Mouse (Mus musculus) forebrain, embryonic 16.5 days (tissue): ENCODE data around the gene Lmtk2. TPM values are rescaled to one million over a fixed set of nuclear protein-coding genes. Genes with fewer than 3 reads are reported as not detected.

Source experiments
- ATAC-seq: fragments of 200-750 bp; cut with Nextera tagmentation; 2 replicates; pipeline ENCODE4 v1.8.0; 2017; ENCODE audit warnings: mild to moderate bottlenecking, moderate library complexity
- H3K27ac ChIP-seq: fragments of 300-500 bp; sonication (generic); 2 replicates; pipeline ENCODE4 v1.5.1; 2014; ENCODE audit warnings: low read length, control low read depth
- H3K27me3 ChIP-seq: fragments of 300-500 bp; sonication (generic); replicated peaks from 2 replicates; pipeline ENCODE4 v1.6.1; 2014; ENCODE audit warnings: low read length; ENCODE audit not compliant: control insufficient read depth, insufficient read depth
- H3K36me3 ChIP-seq: fragments of 300-500 bp; sonication (generic); 2 replicates; pipeline ENCODE4 v1.6.1; 2014; ENCODE audit not compliant: control insufficient read depth, insufficient read depth
- H3K4me1 ChIP-seq: fragments of 300-500 bp; sonication (generic); replicated peaks from 2 replicates; pipeline ENCODE4 v1.6.1; 2014; ENCODE audit warnings: low read length; ENCODE audit not compliant: control insufficient read depth, insufficient read depth
- H3K4me2 ChIP-seq: fragments of 300-500 bp; sonication (generic); 2 replicates; pipeline ENCODE4 v1.6.1; 2014; ENCODE audit warnings: mild to moderate bottlenecking, low read length, control low read depth
- H3K4me3 ChIP-seq: fragments of 300-500 bp; sonication (generic); replicated peaks from 2 replicates; pipeline ENCODE4 v1.5.1; 2014; ENCODE audit warnings: mild to moderate bottlenecking, low read length, control low read depth
- H3K9ac ChIP-seq: fragments of 300-500 bp; sonication (generic); replicated peaks from 2 replicates; pipeline ENCODE4 v1.6.1; 2014; ENCODE audit warnings: low read depth, low read length, control low read depth
- H3K9me3 ChIP-seq: fragments of 300-500 bp; sonication (generic); 2 replicates; pipeline ENCODE4 v1.6.1; 2016; ENCODE audit warnings: low read length; ENCODE audit not compliant: control insufficient read depth
- WGBS: fragments of 180-500 bp; shearing (Covaris S2); extraction: QIAGEN DNeasy Blood & Tissue Kit; methylation state at CpG from one replicate; pipeline ENCODE4 v1.1.7; 2014; 5-methylcytosine and 5-hydroxymethylcytosine counted together
- polyA plus RNA-seq: library from polyadenylated mRNA; unstranded; fragments of >200 nt; fragmentation: Nextera tagmentation; extraction: Ambion mirVana; gene quantifications from 2 replicates; pipeline ENCODE4 v1.2.1, GENCODE M21; 2015

Lmtk2 gene
- polyA plus RNA-seq, 1 experiment from 2014 or later: 9.4 TPM

DNA sequence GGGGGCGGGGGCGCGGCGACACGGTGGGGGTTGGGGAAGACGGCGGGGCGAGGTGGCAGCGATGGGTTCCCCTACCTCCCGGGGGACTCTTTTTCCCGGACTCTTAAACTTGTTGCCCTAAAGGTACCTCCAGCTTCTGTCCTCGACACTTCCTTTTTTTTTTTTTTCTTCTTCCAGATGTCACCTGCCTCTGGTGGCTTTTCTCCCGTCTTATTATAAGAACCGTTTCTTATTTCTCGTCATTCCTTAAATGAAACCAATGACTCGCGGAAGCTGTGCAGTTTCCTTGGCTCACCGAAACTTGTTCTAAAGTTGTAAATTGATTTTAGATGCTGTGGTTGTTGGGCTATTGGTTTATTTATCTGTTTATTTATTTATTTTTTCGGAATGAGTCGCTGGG, 712 bp downstream of the Lmtk2 start:
- Histone ChIP-seq H3K4me3 (peak overlapping the region; percentile 94), H3K9ac (peak overlapping the region; percentile 93), H3K9me3 (no peaks in the 10 kb centered on the region), H3K27me3 (0 out of 2 replicates have a peak, but pooled peaks cover 4% of the 10 kb centered on the region), H3K4me2 (peak overlapping the region; percentile 66), H3K27ac (peak overlapping the region; percentile 93), H3K4me1 (peaks cover 9% of the 10 kb centered on the region), H3K36me3 (no peaks in the 10 kb centered on the region)
- WGBS: 2% methylated on average over 18 of the region's 20 CpGs
- ATAC-seq: no peak

DNA sequence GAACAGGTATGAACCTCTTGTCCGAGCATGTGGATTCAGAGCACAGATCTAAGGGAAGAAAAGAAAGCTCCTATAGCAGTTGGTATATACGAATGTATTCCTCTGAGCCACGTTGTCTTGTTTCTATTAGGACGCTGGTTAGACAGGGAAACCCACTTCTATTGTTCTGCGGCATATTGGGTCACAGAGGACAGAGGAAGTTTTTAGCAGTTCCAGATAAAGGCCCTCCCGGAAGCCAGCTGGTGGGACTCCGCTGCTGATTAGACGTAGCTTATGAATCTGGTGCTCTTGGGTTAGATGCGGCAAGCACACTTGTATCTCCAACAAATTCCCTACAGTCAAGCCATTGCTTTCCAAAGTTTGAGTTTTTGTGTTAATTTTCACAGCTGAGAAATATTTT, 4.8 kb downstream of the Lmtk2 start:
- 75% methylated on average over 9 of the region's 9 CpGs for WGBS
- no peaks in the 10 kb centered on the region for H3K9me3 ChIP-seq
- peaks cover 9% of the 10 kb centered on the region for H3K4me1 ChIP-seq
- no peak overlapping the region for H3K4me2 ChIP-seq
- no peaks in the 10 kb centered on the region for H3K27me3 ChIP-seq
- no peaks in the 10 kb centered on the region for H3K36me3 ChIP-seq
- ATAC-seq: no peak
- no peak overlapping the region for H3K27ac ChIP-seq
- no peak overlapping the region for H3K4me3 ChIP-seq
- no peak overlapping the region for H3K9ac ChIP-seq

DNA sequence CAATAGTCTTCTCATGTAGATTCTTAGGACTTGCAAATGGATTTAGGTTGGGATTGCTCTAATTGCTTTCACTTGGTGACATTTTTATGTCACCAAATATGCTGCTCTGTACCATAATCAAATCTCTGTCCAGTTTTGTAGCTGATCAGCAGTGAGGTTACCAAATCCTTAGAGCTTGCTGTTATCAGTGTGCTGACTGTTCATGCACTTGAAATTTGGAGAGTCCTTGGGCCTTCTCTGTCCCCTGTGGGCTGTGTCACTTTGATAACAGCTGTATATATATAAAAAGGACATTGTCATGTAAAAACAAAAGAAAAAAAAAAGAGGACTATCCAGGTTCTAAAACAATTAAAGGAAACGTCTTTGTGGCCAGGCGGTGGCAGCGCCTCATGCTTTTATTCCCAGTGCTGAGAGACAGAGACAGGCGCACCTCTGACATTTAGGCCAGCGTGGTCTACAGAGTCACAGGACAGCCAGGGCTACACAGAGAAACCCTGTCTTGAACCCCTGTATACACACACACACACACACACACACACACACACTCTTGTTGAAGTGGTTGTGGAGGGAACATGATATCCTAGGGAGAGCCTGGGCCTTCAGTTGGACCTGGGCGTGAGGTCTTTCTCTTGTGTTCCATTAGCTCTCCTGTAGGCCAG, 5.4 kb downstream of the Lmtk2 start:
- WGBS: 77% methylated on average over 6 of the region's 6 CpGs
- H3K9me3 ChIP-seq: no peaks in the 10 kb centered on the region
- H3K4me2 ChIP-seq: no peak overlapping the region
- no peaks in the 10 kb centered on the region for H3K36me3 ChIP-seq
- H3K9ac ChIP-seq: no peak overlapping the region
- H3K27me3 ChIP-seq: no peaks in the 10 kb centered on the region
- H3K27ac ChIP-seq: no peak overlapping the region
- H3K4me3 ChIP-seq: no peak overlapping the region
- H3K4me1 ChIP-seq: peaks cover 9% of the 10 kb centered on the region
- no peak for ATAC-seq

DNA sequence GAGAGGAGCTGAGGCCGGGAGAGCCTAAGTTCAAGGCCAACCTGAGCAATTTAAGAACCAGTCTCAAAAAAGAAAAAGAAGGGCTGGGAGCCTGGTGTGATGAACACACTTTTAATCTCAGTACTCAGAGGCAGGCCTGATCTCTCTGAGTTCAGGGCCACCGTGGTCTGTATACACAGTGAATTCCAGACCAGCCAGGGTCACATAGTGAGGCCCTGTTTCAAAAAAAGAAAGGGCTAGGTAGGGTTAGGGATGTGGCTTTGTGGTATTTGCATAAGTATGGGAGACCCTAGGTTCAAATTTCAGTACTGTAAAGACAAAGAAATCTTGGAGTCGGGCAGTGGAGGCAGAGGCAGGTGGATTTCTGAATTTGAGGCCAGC, 5.9 kb downstream of the Lmtk2 start:
- no peaks in the 10 kb centered on the region for H3K27me3 ChIP-seq
- ATAC-seq: no peak

DNA sequence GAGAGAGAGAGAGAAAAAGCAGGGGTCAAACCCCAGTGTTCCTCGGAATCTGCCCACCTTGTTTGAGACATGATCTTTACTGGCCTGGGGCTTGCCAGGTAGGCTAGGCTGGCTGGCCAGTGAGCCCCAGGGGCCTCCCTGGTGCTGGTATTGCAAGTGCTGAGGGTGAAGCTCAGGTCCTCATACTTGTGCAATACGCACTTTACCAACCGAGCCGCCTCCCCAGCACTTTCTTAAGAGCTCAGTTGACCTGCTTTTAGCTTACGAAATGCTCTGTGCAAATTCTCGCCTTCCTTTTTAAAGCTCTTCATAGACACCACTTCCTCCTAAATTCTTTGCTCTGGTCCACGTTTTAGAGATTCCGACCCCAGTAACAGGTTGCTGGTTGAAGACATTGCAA, 9.0 kb downstream of the Lmtk2 start:
- H3K4me1 ChIP-seq: peaks cover 5% of the 10 kb centered on the region
- no peak overlapping the region for H3K9ac ChIP-seq
- no peak for ATAC-seq
- H3K27me3 ChIP-seq: no peaks in the 10 kb centered on the region
- H3K9me3 ChIP-seq: no peaks in the 10 kb centered on the region
- no peaks in the 10 kb centered on the region for H3K36me3 ChIP-seq
- H3K27ac ChIP-seq: no peak overlapping the region
- no peak overlapping the region for H3K4me3 ChIP-seq
- WGBS: 95% methylated on average over 8 of the region's 8 CpGs
- H3K4me2 ChIP-seq: no peak overlapping the region

More for the DNA sequence above, 5.9 kb downstream of the Lmtk2 start:
- H3K27ac ChIP-seq: no peak overlapping the region
- H3K9ac ChIP-seq: no peak overlapping the region
- H3K4me1 ChIP-seq: peaks cover 9% of the 10 kb centered on the region
- H3K4me3 ChIP-seq: no peak overlapping the region
- H3K9me3 ChIP-seq: no peaks in the 10 kb centered on the region
- H3K36me3 ChIP-seq: no peaks in the 10 kb centered on the region
- WGBS: 87% methylated on average over 3 of the region's 3 CpGs
- H3K4me2 ChIP-seq: no peak overlapping the region

DNA sequence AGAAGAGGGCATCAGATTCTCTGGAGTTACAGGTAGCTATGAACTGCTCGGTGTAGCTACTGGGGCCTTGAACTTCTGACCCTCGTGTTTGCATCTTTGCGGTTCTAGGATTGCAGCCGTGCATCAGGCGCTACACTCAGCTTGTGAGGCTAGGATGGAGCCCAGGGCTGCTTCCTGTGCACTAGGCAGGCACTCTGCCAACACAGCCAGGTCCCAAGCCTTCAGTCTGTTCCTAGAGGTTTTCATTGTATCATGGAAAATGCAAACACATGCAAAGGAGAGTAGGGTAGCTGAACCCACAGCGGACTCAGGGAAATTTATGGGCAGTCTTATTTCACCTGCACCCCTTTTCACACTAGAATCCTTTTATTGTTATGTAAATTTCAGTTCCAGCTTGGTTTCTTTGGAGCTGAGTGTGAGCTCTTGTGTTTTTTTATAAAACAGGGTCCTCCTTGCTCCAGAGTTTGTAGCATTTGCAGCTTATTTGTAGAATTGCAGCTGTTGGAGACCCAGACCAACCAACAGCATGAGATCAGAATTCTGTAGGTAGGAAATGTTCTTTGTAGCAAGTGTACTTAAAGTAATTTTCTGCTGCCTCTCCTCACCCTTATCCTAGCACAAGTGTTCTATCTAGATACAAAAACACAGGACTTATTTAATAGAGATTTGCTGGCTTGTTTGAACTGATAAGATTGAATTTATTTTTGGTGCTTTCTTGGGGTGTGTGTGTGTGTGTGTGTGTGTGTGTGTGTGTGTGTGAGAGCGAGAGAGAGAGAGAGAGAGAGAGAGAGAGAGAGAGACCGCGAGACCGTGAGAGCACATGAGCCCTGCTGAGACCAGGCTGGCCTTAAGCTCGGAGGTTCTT, 12.6 kb downstream of the Lmtk2 start:
- Histone ChIP-seq H3K27ac (peak overlapping the region; percentile 14; the same call in 1 of the 2 replicates), H3K4me1 (peaks cover 7% of the 10 kb centered on the region), H3K36me3 (no peaks in the 10 kb centered on the region), H3K9ac (no peak overlapping the region), H3K4me3 (no peak overlapping the region), H3K9me3 (no peaks in the 10 kb centered on the region), H3K4me2 (no peak overlapping the region), H3K27me3 (no peaks in the 10 kb centered on the region)
- ATAC-seq: no peak
- 70% methylated on average over 11 of the region's 11 CpGs for WGBS

DNA sequence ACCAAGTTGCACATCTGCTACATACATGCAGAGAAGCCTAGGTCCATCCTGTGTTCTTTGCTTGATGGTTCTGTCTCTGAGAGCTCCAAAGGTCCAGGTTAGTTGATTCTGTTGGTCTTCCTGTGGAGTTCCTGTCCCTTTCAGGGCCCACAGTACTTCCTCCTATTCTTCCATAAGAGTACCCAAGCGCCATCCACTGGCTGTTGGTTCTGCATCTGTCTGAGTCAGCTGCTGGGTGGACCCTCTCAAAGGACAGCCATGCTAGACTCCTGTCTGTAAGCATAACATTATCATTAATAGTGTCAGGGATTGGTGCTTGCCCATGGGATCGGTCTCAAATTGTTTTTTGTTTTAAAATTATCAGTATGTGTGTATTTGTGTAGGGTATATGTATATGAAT, 13.8 kb downstream of the Lmtk2 start:
- Histone ChIP-seq H3K9me3 (no peaks in the 10 kb centered on the region), H3K36me3 (no peaks in the 10 kb centered on the region), H3K27ac (no peak overlapping the region), H3K27me3 (no peaks in the 10 kb centered on the region), H3K4me3 (no peak overlapping the region), H3K4me2 (no peak overlapping the region), H3K9ac (no peak overlapping the region), H3K4me1 (peaks cover 7% of the 10 kb centered on the region)
- WGBS: 87% methylated on average over 2 of the region's 2 CpGs
- no peak for ATAC-seq

DNA sequence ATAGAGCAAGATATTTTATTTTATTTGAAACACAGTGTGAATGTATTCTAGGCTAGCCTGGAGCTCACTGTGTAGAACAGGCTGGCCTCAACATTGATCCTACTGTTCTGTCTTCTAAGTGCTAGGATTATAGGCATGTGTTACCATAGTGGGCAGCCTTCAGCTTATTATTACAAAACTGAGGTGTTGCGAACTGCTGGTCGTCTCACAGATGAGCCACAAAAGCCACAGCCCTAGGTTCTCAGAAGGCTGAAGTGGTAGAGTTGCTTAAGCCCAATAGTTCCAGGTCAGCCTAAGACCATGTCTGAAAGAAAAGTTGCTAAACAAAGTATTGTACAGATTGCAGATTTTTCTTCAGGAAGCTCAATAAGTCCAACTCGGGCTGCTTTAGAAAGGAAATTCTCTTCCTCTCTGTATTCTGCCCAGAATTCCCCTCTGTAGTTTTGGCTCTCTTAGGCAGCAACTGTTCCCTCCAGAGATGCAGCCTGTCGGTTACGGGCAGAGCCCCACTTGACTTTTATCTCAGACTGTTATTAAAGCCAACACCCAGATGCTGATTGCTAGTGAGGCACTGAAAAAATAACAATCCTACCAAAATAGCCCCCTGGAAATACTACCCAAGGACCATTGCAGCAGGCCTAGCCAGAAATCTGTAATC, 14.9 kb downstream of the Lmtk2 start:
- 77% methylated on average over 5 of the region's 5 CpGs for WGBS
- Histone ChIP-seq H3K36me3 (no peaks in the 10 kb centered on the region), H3K9ac (no peak overlapping the region), H3K9me3 (no peaks in the 10 kb centered on the region), H3K4me1 (peaks cover 7% of the 10 kb centered on the region), H3K4me2 (no peak overlapping the region), H3K27me3 (no peaks in the 10 kb centered on the region), H3K27ac (0 out of 2 replicates have a peak overlapping the region, but pooled peaks have one; percentile 23), H3K4me3 (no peak overlapping the region)
- no peak for ATAC-seq

DNA sequence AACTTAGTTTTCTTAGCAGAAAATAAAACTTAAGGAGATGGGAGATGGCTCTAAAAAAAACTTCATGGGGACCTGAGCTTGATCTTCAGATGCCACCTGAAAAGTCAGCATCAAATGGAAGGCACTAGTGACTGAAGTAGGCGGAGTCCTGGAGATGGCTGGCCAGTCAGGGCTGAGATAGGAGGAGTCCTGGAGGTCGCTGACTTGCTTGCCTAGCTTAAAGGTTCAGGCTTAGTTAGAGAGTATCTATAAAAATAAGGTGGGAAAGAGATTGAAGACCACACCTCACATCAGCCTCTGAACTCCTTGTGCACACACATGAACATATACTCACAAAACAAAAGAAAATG, 15.4 kb downstream of the Lmtk2 start:
- Histone ChIP-seq H3K4me2 (no peak overlapping the region), H3K36me3 (no peaks in the 10 kb centered on the region), H3K27me3 (no peaks in the 10 kb centered on the region), H3K27ac (no peak overlapping the region), H3K9me3 (no peaks in the 10 kb centered on the region), H3K4me3 (no peak overlapping the region), H3K9ac (no peak overlapping the region), H3K4me1 (peaks cover 7% of the 10 kb centered on the region)
- whole genome bisulfite sequencing: 79% methylated on average over 2 of the region's 2 CpGs
- ATAC-seq: no peak
